Mouse (Mus musculus) E14TG2a.4 (cell line): ENCODE results near the gene Arhgef10l.

Source experiments
- H3K27me3 ChIP-seq: 2 replicates; pipeline ENCODE4 v1.6.1; 2014; ENCODE audit warnings: low read length, control low read depth; ENCODE audit not compliant: insufficient read depth
- H3K36me3 ChIP-seq: 2 replicates; pipeline ENCODE4 v1.6.1; 2014; ENCODE audit warnings: low read length, control low read depth; ENCODE audit not compliant: insufficient read depth
- H3K4me1 ChIP-seq: replicated peaks from 2 replicates; pipeline ENCODE4 v1.6.1; 2014; ENCODE audit warnings: low read depth, low read length, control low read depth
- H3K4me3 ChIP-seq: replicated peaks from 2 replicates; pipeline ENCODE4 v1.5.1; 2014; ENCODE audit warnings: mild to moderate bottlenecking, low read length
- H3K9me3 ChIP-seq: 2 replicates; pipeline ENCODE4 v1.6.1; 2014; ENCODE audit warnings: low read length, control low read depth
- CTCF ChIP-seq: conservative IDR thresholded peaks from 2 replicates; pipeline ENCODE4 v1.5.1; 2014; ENCODE audit warnings: low read length
- NANOG ChIP-seq: IDR thresholded peaks from 2 replicates; pipeline ENCODE4 v1.6.1; 2014; ENCODE audit warnings: borderline replicate concordance, low read length, mixed read lengths
- POU5F1 ChIP-seq: IDR thresholded peaks from 2 replicates; pipeline ENCODE4 v1.6.1; 2014; ENCODE audit warnings: low read length, borderline replicate concordance

The Arhgef10l gene

DNA sequence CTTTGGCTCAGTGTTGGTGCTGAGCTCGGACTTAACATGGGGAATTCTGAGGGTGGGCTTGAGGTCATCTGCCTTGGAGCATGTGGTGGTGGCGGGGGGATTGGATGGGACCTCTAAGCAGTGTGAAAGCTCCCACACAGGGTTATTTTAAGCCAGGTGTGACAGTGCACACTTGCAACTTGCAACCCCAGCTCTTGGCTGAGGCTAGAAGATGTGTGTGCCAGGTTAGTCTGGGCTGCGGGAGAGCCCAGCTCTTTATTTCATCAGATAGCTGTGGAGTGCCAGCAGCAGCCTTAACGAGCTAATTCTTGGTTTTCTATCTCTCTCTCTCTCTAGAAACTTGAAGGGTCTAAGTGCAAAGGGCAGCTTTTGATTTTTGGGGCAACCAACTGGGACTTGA, 41.8 kb upstream of the Arhgef10l start:
- Histone ChIP-seq H3K4me3 (peak overlapping the region; percentile 29; the same call in 1 of the 2 replicates), H3K27me3 (no peaks in the 10 kb centered on the region), H3K4me1 (peaks cover 86% of the 10 kb centered on the region), H3K9me3 (no peaks in the 10 kb centered on the region), H3K36me3 (peaks cover 87% of the 10 kb centered on the region)
- TF ChIP-seq POU5F1, result no peak
- no peak for TF ChIP-seq CTCF
- no peak for TF ChIP-seq NANOG

DNA sequence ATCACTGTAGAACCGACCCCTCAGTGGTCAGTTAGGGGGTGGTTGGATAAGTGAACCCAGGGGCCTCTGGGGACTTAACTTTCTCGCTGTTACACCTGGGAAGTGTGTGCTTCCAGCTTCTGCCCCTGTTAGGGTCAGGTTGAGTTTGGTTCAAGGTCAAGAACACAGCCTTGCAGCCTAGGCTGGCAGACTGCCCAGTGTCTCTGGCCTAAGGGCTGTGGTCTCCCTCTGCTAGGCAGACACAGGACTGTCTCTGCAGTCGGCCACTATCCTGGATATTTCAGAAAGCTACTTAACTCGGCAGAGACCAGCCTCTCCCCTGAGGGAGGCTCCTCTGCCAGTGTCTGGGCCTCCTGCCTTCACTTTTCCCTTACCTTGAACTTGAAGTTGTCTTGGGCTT, 38.4 kb upstream of the Arhgef10l start:
- H3K27me3 ChIP-seq, result no peaks in the 10 kb centered on the region
- H3K9me3 ChIP-seq, result no peaks in the 10 kb centered on the region
- peak overlapping the region; percentile 89 for H3K4me3 ChIP-seq
- H3K36me3 ChIP-seq, result peaks cover 53% of the 10 kb centered on the region
- TF ChIP-seq NANOG (no peak), CTCF (no peak), POU5F1 (no peak)
- peaks cover 69% of the 10 kb centered on the region for H3K4me1 ChIP-seq

DNA sequence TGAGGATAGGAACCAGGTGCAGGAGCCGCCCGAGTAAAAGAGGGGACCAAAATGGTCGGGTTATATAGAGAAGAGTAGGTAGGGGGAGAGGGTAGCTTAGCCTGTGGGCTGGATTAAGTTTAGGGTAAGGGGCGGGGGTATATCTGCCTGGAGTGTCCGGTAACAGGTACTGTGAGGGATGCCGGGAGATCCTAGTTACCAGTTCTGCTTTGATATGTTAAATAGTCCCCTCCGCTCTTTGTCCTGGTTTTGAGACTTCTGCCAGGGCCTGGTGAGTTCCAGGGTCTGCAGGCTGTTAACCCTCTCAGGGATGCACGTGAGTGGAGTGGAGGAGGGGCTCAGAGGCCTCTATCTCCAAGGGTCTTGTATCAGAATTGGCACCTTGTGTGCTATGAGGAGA, 37.8 kb upstream of the Arhgef10l start:
- Histone ChIP-seq H3K4me3 (peak overlapping the region; percentile 89), H3K9me3 (no peaks in the 10 kb centered on the region), H3K36me3 (peaks cover 48% of the 10 kb centered on the region), H3K27me3 (no peaks in the 10 kb centered on the region), H3K4me1 (peaks cover 69% of the 10 kb centered on the region)
- no peak for TF ChIP-seq NANOG
- 0 out of 2 replicates have a peak, but pooled peaks have one; percentile 41 for TF ChIP-seq POU5F1
- TF ChIP-seq CTCF, result no peak

DNA sequence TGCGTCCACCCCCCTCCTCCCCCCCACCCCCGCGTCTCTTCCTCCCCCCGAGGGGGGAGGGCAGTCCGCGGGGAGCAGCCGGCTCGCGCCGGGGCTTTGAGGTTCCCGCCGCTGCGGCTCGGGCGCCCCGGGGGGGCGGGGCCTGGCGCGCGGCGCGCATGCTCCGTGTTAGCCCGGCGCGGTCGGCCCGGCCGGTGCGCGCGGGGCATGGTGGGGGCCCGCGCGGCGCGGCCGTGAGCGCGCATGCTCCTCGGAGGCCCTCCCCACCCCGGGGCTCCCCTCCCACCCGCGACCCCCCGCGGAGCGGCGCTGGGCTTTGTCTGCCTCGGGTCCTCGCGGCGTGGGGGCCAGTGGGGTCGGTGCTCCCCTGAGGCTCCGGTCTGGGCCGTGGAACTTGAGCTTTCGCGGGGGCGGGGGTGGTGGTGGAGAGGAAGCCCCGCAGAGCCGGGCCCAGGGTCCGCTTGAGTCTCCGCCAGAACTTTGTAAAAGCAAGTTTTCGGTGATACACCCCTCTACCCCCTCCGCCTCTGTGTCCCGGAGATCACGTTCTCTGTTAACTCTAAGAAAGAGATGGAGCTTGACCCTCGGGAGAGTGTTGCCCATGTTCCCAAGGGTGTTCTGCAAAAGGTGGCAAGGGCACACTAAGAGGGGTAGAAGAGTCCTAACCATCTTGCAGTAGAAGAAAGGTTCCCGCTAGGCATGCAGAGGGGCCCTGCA, 37.0 kb upstream of the Arhgef10l start:
- Histone ChIP-seq H3K36me3 (peaks cover 39% of the 10 kb centered on the region), H3K4me1 (peaks cover 68% of the 10 kb centered on the region), H3K4me3 (peak overlapping the region; percentile 89), H3K27me3 (no peaks in the 10 kb centered on the region), H3K9me3 (no peaks in the 10 kb centered on the region)
- TF ChIP-seq NANOG (no peak), CTCF (no peak), POU5F1 (no peak)

DNA sequence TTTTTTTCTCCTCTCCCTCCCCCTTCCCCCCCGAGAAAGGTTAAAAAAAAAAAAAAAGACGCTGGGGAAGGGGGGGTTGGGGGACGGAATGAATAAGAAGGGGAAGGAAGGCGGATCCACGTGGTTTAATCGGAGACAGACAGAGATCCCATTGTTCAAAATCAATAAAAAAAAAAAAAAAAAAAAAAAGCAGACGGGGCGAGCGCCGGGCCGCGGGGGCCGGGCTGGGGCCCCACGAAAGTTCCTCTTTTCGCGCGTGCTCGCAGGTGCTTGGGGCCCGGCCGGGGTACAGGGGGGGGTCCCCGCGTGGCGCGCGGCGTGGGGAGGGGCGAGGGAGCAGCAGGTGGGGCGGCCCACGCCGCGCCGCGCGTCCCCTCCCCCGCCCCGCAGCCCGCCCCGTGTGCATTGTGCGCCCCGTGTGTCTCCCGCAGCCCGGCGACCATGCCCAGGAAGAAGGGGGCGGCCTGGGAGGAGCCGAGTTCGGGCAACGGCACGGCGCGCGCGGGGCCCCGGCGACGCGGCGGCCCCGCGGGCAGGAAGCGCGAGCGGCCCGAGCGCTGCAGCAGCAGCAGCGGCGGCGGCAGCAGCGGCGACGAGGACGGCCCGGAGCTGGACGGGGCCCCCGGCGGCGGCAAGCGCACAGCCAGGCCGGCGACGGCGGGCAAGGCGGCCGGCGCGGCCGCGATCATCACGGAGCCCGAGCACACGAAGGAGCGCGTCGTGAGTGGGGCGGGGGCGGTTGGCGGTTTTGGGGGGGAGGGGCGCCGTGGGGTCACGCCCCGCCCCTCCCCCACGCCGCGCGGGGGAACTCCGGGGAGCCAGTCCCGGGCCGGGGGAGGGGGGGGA, 36.1 kb upstream of the Arhgef10l start:
- no peaks in the 10 kb centered on the region for H3K9me3 ChIP-seq
- peaks cover 31% of the 10 kb centered on the region for H3K36me3 ChIP-seq
- no peak for TF ChIP-seq CTCF
- TF ChIP-seq NANOG, result no peak
- no peak for TF ChIP-seq POU5F1
- H3K27me3 ChIP-seq, result no peaks in the 10 kb centered on the region
- H3K4me3 ChIP-seq, result peak overlapping the region; percentile 89
- H3K4me1 ChIP-seq, result peaks cover 60% of the 10 kb centered on the region

DNA sequence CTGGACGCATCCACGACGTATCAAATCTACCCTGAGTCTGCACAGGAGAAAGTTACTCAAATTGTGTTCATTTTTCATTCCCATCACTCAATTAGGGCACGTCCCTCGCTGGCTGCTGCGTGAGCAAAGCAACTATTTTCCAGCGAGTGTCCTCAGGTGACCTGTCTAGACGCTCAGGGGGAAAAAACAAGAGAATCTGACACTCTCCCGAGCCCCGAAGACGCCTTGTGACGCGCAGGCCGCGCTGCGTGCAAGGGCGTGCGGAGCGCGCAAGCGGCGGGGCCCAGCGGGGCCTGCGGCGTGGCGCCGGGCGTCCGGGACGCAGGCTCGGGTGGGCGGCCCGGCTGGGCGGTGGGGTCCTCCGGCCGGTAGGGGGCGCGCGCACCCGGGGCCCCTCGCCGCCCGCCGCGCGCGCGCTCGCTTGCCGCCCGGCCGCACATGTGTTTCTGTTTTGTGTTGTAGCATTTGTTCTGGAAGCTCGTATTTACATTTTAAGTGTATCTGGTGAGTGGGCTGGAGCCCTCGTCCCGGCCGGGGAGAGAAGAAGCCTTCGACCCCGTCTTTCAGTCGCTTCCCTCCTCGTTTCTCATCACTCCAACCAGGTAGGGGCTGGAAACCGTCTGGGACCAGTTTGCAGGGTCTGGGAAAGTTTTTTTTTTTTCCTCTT, 35.4 kb upstream of the Arhgef10l start:
- H3K9me3 ChIP-seq, result no peaks in the 10 kb centered on the region
- H3K4me3 ChIP-seq, result peak overlapping the region; percentile 89
- H3K36me3 ChIP-seq, result peaks cover 25% of the 10 kb centered on the region
- H3K4me1 ChIP-seq, result peaks cover 55% of the 10 kb centered on the region
- H3K27me3 ChIP-seq, result no peaks in the 10 kb centered on the region
- TF ChIP-seq NANOG (no peak), POU5F1 (no peak), CTCF (no peak)

DNA sequence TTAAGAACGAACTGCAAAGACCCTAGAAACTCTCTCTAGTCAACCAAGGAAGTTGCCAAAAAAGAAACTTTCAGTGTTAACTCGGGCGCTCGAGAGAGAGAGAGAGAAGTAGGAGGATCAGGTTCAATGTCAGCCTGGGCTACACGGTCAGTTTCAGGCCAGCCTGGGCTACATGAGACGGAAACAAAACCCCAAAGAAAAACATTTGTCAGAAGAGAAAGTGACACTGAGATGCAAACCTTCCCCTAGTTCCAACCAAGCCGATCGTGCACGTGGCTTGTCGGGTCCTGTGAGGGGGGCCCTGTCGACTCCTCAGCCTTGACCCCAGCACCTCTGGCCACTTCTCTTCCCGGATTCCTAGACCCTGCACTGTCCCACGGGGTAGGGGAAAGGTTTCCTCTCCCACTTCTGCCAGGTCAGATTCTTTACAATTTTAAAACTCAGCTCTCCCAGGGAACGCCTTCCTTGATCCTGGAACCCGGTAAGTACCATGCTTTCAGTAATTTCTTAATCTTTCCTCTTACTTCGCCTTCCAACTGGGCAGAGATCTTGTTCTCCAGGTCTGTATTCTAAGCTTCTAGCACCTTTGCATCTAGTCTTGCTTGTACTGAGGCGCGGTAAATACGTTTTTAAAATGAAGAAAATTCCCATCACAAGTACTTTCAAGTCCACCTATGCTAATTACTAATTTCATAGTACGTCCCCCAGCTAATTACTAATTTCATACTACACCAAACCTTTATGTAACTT, 34.6 kb upstream of the Arhgef10l start, which contains the start of gene Rcc2:
Gene Rcc2 (plus strand): TSS at position 273 of the 750 bp plus-strand sequence.
- H3K4me1 ChIP-seq, result peaks cover 51% of the 10 kb centered on the region
- no peaks in the 10 kb centered on the region for H3K9me3 ChIP-seq
- no peaks in the 10 kb centered on the region for H3K27me3 ChIP-seq
- H3K36me3 ChIP-seq, result peaks cover 18% of the 10 kb centered on the region
- peak within 1 kb of the TSS; percentile 89 for H3K4me3 ChIP-seq
- no peak for TF ChIP-seq CTCF
- TF ChIP-seq NANOG, result no peak
- TF ChIP-seq POU5F1, result no peak

DNA sequence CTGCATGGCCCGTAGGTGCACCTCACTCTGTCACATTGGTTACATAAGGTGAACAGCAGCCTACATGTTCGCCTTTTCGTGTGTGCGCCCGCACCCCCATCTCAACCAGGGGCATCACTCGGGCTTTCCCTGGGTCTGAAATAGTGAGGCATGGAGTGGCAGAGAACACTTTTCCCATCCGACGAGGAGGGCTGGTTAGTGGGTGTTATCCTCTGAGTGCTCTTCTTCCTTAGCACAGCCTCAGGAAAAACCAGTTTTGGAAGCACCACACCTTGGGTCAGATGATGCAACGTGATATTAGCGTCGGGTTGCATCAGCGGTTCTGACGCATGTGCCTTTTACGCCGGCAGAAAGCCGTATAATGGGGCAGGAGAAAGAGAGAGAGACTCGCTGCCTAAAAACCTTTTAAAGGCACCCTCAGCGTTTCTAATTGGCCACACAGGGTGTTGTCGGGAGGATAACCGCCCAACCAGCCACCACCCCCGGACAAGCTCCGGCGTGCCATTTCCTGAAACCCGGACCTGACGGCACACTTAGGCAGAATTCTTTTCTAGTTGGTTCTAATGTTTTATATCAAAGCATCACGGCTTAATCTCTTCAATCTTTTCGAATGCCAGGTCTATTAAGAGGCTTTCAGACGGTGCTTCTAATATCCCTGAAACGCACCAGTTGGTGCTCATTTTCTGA, 33.8 kb upstream of the Arhgef10l start:
- peak overlapping the region; percentile 89 for H3K4me3 ChIP-seq
- peaks cover 51% of the 10 kb centered on the region for H3K4me1 ChIP-seq
- no peak for TF ChIP-seq POU5F1
- TF ChIP-seq CTCF, result no peak
- no peak for TF ChIP-seq NANOG
- H3K27me3 ChIP-seq, result no peaks in the 10 kb centered on the region
- H3K9me3 ChIP-seq, result no peaks in the 10 kb centered on the region
- H3K36me3 ChIP-seq, result peaks cover 9% of the 10 kb centered on the region
